Mouse (Mus musculus) ES-E14 (cell line): ENCODE measurements around the gene Zzz3. TPM values are rescaled to one million over a fixed set of nuclear protein-coding genes. Genes with fewer than 3 reads are reported as not detected.

Experiments
- DNase-seq: peaks from one replicate; pipeline ENCODE4 v3.0.0-alpha.2; 2013; ENCODE audit warnings: low read depth, low spot score
- H3K27ac ChIP-seq: 2 replicates; pipeline ENCODE4 v1.5.1; 2012; ENCODE audit warnings: low read depth, mild to moderate bottlenecking, low read length, moderate library complexity, mixed read lengths; ENCODE audit not compliant: poor library complexity, insufficient read depth, severe bottlenecking
- H3K36me3 ChIP-seq: 2 replicates; pipeline ENCODE4 v1.6.1; 2012; ENCODE audit warnings: mild to moderate bottlenecking, low read length, moderate library complexity, mixed read lengths; ENCODE audit not compliant: control insufficient read depth, poor library complexity, insufficient read depth, severe bottlenecking
- H3K4me1 ChIP-seq, 2 experiments: fragments of 150-350 bp in 1 of 2; sonication (generic) in 1 of 2; 2 replicates each; pipeline ENCODE4 v1.6.1; 2012; ENCODE audit warnings: low read length in 2 of 2, mild to moderate bottlenecking in 1 of 2, mixed read lengths in 1 of 2; ENCODE audit not compliant: control insufficient read depth in 2 of 2, insufficient read depth in 2 of 2, poor library complexity in 1 of 2
- H3K4me3 ChIP-seq, 2 experiments: fragments of 150-350 bp in 1 of 2; sonication (generic) in 1 of 2; 2 replicates each; pipeline ENCODE4 v1.5.1; 2012; ENCODE audit warnings: low read length in 2 of 2, low read depth in 1 of 2, mild to moderate bottlenecking in 1 of 2, mixed read lengths in 1 of 2; ENCODE audit not compliant: insufficient read depth in 1 of 2, poor library complexity in 1 of 2, severe bottlenecking in 1 of 2
- H3K9ac ChIP-seq: 2 replicates; pipeline ENCODE4 v1.6.1; 2012; ENCODE audit warnings: low read depth, mild to moderate bottlenecking, low read length, mixed read lengths; ENCODE audit not compliant: poor library complexity, insufficient read depth, severe bottlenecking
- H3K9me3 ChIP-seq: fragments of 150-350 bp; sonication (generic); 2 replicates; pipeline ENCODE4 v1.6.1; 2012; ENCODE audit warnings: low read depth, mild to moderate bottlenecking, low read length; ENCODE audit not compliant: control insufficient read depth, insufficient read depth
- CHD2 ChIP-seq: IDR thresholded peaks from 2 replicates; pipeline ENCODE4 v1.6.1; 2014; ENCODE audit warnings: mild to moderate bottlenecking, low read depth, low read length, inconsistent platforms
- HCFC1 ChIP-seq: IDR thresholded peaks from 2 replicates; pipeline ENCODE4 v1.6.1; 2012; ENCODE audit warnings: low read length, inconsistent platforms, borderline replicate concordance; ENCODE audit not compliant: insufficient read depth
- MAFK ChIP-seq: IDR thresholded peaks from 2 replicates; pipeline ENCODE4 v1.6.1; 2014; ENCODE audit warnings: mild to moderate bottlenecking, low read depth, low read length, inconsistent platforms; ENCODE audit not compliant: insufficient read depth
- ZC3H11A ChIP-seq: IDR thresholded peaks from 2 replicates; pipeline ENCODE4 v1.6.1; 2012; ENCODE audit warnings: low read depth, mild to moderate bottlenecking, inconsistent platforms, low read length, borderline replicate concordance
- ZNF384 ChIP-seq: IDR thresholded peaks from 2 replicates; pipeline ENCODE4 v1.6.1; 2012; ENCODE audit warnings: low read depth, low read length, inconsistent platforms
- in situ Hi-C, 2 experiments: fragments of 600-800 bp; cut with MboI; formaldehyde crosslinking; loops; one replicate each; pipeline ENCODE4 v1.15.1; 2025; ENCODE audit warnings: low sequenced_read_pairs in 2 of 2, inconsistent platforms in 1 of 2; ENCODE audit not compliant: unreplicated experiment in 2 of 2
- total RNA-seq: library from RNA; depleted of rRNA; stranded (reverse); fragments of 300-350 nt; gene quantifications from 2 replicates; pipeline ENCODE4 v1.2.3, GENCODE M21; 2012

The Zzz3 gene
- total RNA-seq, 1 experiment: 40.9 TPM

GRCm38 (mm10) chr3:152460802-152461201, 65.5 kb downstream of the Zzz3 start:
- TF ChIP-seq CHD2 (no peak), HCFC1 (no peak), MAFK (no peak), ZNF384 (no peak), ZC3H11A (no peak)
- in situ Hi-C loops: no loop called here
- H3K9ac ChIP-seq: no peak overlapping the region
- H3K9me3 ChIP-seq: no peaks in the 10 kb centered on the region
- H3K36me3 ChIP-seq: peaks cover 11% of the 10 kb centered on the region
- no peak overlapping the region for H3K27ac ChIP-seq
- peaks cover 0 to 8% of the 10 kb centered on the region in 2 experiments; a peak in 2 of 4 replicates for H3K4me1 ChIP-seq
- H3K4me3 ChIP-seq: no peak overlapping the region
- no peak for DNase-seq

GRCm38 (mm10) chr3:152462038-152462547, 66.8 kb downstream of the Zzz3 start:
- no peak for DNase-seq
- peaks cover 11% of the 10 kb centered on the region for H3K36me3 ChIP-seq
- no peak overlapping the region for H3K27ac ChIP-seq
- no peak overlapping the region for H3K9ac ChIP-seq
- in situ Hi-C loops: no loop called here
- no peak for TF ChIP-seq HCFC1
- TF ChIP-seq ZC3H11A: no peak
- no peak for TF ChIP-seq MAFK
- no peak for TF ChIP-seq CHD2
- no peak for TF ChIP-seq ZNF384
- H3K4me1 ChIP-seq: peaks cover 0 to 8% of the 10 kb centered on the region in 2 experiments; a peak in 2 of 4 replicates
- no peaks in the 10 kb centered on the region for H3K9me3 ChIP-seq
- no peak overlapping the region for H3K4me3 ChIP-seq

DNA sequence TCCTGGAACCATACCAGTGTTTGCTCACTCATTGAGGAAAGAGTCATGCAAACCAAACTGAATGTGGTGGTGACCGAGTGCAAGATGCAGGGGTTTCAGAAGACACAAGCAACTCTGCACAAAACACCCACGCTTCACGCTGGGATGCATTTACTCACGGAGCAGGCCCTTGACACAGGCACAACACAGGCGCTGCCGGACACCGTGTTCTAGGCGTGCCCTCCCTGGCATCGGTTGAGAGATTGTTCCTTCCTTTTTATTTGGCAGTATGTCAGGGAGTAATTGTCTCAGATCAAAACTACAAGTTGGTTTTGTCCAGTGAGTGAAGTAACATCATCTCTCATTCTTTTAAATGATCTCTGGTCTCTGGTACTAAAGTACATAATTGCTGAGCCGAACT, 67.6 kb downstream of the Zzz3 start:
- TF ChIP-seq CHD2 (no peak), ZC3H11A (no peak), HCFC1 (no peak), MAFK (no peak), ZNF384 (no peak)
- Histone ChIP-seq H3K4me1 (peaks cover 0 to 8% of the 10 kb centered on the region in 2 experiments; a peak in 2 of 4 replicates), H3K27ac (no peak overlapping the region), H3K9ac (no peak overlapping the region), H3K9me3 (no peaks in the 10 kb centered on the region), H3K36me3 (peaks cover 10% of the 10 kb centered on the region), H3K4me3 (no peak overlapping the region)
- in situ Hi-C loops: no loop called here
- DNase-seq: no peak

- Histone ChIP-seq H3K4me1 (peaks cover 0 to 8% of the 10 kb centered on the region in 2 experiments; a peak in 2 of 4 replicates), H3K36me3 (peaks cover 6% of the 10 kb centered on the region; the same call in 1 of the 2 replicates), H3K9ac (no peak overlapping the region), H3K9me3 (no peaks in the 10 kb centered on the region), H3K4me3 (no peak overlapping the region), H3K27ac (no peak overlapping the region)
- TF ChIP-seq HCFC1 (no peak), CHD2 (no peak), ZC3H11A (no peak), ZNF384 (no peak), MAFK (no peak)
- DNase-seq: no peak
- in situ Hi-C loops: no loop called here
Observed at GRCm38 (mm10) chr3:152464462-152464861, 69.2 kb downstream of the Zzz3 start.

- Histone ChIP-seq H3K4me3 (no peak overlapping the region), H3K36me3 (peaks cover 4% of the 10 kb centered on the region; the same call in 1 of the 2 replicates), H3K9me3 (no peaks in the 10 kb centered on the region), H3K27ac (no peak overlapping the region), H3K4me1 (peaks cover 0 to 5% of the 10 kb centered on the region in 2 experiments; a peak in 2 of 4 replicates), H3K9ac (no peak overlapping the region)
- in situ Hi-C loops: no loop called here
- TF ChIP-seq ZNF384 (0 out of 2 replicates have a peak, but pooled peaks have one; percentile 45), ZC3H11A (no peak), HCFC1 (no peak), CHD2 (no peak), MAFK (no peak)
- DNase-seq: no peak
Observed at GRCm38 (mm10) chr3:152465338-152465737, 70.1 kb downstream of the Zzz3 start.
